Mouse (Mus musculus): ENCODE data around the gene Rhbg. TPM values are rescaled to one million over a fixed set of nuclear protein-coding genes. Genes with fewer than 3 reads are reported as not detected.

The Rhbg gene
- total RNA-seq, 1 experiment from 2014 or later, result not detected

DNA sequence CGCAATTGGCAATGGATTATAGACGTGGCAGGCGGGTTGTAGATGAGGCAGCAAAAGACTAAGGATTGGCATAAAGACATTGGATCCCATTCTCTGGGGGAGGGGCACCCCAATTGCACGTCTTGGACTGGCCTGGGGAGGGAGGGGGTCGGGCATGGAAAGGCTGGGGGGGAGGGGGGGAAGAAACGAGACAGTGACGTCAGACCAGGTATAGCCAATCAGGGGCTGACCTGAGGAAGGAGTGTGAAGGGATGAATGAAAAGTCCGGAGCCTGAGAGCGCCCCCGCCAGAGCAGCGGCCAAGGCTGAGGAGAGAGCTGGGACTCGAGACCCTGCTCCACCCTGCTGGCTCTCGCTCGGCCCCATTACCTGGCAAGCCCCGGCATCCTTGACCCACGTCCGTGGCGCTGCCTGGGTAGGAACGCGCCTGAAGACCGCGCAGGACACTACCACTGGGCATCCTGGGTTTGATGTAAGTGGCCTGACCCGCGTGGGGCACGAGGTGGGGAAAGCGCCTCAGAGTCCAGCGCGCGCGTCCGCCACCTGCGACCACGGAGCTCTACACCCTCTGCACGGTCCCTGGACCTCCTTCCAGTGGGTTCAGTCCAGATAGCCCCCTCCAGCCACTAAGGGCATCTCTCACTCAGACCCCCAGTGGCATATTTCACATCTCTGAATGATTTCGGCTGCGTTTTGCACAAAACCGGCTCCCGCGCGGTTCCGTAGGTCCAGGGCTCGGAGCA is 40.1 kb downstream of the Rhbg start:
- ATAC-seq (ENCODE audit: extremely low read depth, insufficient number of reproducible peaks, low FRiP score, poor library complexity, severe bottlenecking), result no peak

DNA sequence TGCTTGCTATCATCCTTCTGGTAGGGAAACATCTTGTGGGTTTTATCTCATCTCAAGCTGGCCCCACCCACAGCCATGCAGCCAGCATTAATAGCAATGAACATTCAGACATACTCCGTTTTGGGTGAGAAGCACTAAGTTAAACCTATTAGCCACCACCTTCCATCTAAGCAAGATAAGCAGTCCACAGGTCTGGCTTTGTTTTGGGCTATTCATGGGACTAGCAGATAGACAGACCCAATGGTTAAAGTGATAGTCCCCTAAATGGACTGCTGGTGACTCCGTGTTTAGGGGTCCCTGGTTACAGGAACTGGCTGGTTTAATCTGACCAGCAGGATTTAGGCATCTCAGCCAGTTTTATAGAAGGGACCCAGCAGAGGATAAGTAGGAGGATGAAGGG is 41.5 kb downstream of the Rhbg start:
- no peak for ATAC-seq (ENCODE audit: extremely low read depth, insufficient number of reproducible peaks, low FRiP score, poor library complexity, severe bottlenecking)

DNA sequence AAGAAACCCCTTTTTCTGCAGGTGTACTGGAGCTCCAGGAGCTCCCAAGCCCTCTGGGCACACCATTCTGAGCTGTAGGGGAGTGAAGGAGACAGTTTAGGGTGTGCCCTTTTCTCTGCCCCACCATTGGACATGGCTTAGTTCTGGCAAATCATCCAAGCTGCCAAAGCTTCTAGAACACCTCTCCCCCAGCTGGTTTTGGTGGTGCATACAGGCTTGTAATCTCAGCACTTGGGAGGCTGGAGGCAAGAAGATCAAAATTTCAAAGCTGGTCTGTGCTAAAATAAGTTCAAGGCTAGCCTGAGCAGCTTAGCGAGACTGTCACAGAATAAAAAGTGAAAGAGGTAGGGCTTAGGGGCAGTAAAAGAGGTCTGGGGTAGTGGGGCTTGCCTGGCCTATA is 42.2 kb downstream of the Rhbg start:
- no peak for ATAC-seq (ENCODE audit: extremely low read depth, insufficient number of reproducible peaks, low FRiP score, poor library complexity, severe bottlenecking)

DNA sequence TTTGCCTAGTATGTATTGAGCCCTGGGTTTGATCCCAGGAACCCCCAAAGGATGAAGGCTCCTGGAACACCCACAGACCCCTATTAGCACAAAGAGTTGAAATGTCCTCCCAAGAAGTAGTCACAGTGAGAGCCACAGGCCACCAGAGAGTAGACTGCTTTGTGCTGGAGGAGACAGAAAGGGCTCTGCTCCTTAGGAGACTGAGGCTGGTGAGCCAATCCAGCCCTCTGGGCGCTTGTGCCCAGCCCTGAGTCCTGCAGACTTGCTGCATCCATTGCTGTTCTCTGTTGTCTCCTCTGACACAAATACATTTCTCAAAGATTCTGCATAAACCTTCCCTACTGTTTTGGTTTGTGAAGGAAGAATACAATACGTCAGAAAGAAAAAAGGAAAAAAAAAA is 43.6 kb downstream of the Rhbg start:
- ATAC-seq (ENCODE audit: extremely low read depth, insufficient number of reproducible peaks, low FRiP score, poor library complexity, severe bottlenecking), result no peak

DNA sequence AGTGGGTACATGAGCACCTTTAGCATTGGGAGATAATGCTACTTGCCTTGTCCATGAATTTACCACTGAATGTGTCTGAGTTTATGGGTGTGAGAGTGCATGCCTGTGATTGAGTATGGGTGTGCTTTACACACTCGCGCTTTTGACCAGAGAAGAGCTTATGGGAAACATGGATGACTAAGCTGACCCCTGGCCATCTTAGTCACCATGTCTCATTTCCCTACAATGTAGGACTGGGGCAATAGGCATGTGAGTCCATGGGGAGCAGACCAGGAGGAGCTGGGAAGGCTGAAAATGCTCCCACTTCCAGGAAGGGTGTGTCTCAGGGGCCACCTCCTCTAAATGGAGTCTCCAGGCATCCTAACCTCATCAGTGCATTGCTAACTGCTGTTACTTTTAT is 44.4 kb downstream of the Rhbg start:
- ATAC-seq (ENCODE audit: extremely low read depth, insufficient number of reproducible peaks, low FRiP score, poor library complexity, severe bottlenecking), result no peak

DNA sequence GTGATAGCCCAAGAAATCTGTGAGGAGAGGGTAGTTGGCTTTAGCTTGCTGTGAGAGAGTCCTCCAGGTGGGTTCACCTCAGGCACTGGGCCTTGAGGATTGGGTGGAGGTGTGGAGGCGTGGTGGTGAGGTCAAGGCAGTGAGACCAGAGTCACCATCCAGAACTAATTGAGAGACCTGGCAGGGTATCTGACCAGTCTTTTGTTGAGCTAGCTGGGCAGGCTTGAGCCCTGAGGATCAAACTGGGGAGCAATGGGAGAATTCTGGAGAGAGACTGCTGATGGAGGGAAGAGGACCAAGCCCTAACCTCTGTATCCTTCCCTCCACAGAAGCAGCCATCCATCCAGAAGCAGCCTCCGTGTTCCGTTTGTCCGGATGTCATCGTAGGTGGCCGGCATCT is 45.2 kb downstream of the Rhbg start:
- ATAC-seq (ENCODE audit: extremely low read depth, insufficient number of reproducible peaks, low FRiP score, poor library complexity, severe bottlenecking), result no peak

DNA sequence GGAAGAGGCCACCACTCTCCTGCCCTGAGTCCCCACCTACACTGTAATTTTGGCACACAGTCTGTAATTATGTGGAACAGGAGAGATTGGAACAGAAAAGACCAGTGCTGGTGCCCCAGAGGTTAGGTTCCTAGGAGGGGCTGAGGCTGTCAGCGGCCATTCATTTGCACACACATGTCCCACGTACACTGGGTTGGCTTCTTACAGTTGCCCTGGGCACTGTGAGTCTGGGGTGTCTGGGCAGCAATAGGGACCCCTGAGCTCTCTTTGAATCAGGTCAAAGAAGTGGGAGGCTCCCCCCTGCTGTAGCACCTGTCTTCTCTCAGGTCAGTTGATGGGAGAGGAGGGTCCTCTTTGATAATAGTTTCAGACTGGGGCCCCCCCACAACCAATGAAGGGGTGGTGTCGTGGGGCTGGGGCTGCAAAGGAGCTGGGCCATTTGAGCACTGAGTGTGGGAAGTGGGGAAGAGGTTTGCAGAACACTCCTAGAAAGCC is 46.2 kb downstream of the Rhbg start:
- no peak for ATAC-seq (ENCODE audit: extremely low read depth, insufficient number of reproducible peaks, low FRiP score, poor library complexity, severe bottlenecking)

DNA sequence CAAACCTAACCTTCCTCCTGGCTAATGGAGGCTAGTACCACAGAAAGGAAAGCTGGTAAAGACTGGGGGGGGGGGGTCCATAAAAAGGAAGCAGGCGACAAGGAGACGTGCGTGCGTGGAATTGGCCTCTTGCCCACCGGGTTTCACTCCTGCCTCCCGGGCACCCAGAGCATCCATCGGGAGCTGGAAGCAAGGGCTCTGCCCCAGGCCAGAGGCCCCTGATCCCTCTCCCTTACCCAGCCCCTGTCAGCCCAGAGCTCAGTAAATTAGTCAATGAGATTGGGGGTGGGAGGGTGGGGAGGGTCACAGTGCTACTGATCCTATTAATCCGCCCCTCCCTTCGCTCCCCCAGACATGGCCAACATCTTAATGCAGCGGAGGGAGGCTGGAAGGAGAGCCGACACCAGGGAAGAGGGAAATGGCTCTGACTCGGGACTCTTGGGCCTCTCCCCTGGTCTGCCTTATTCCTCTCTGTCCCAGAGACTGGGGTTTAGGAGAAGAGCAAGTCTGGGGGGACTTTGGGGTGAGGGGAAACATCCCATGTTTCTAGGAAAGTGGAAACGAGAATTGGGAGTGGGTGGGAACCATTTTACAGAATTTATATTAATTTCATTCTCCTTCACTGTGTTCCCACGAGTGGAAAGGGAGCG is 46.9 kb downstream of the Rhbg start:
- no peak for ATAC-seq (ENCODE audit: extremely low read depth, insufficient number of reproducible peaks, low FRiP score, poor library complexity, severe bottlenecking)

DNA sequence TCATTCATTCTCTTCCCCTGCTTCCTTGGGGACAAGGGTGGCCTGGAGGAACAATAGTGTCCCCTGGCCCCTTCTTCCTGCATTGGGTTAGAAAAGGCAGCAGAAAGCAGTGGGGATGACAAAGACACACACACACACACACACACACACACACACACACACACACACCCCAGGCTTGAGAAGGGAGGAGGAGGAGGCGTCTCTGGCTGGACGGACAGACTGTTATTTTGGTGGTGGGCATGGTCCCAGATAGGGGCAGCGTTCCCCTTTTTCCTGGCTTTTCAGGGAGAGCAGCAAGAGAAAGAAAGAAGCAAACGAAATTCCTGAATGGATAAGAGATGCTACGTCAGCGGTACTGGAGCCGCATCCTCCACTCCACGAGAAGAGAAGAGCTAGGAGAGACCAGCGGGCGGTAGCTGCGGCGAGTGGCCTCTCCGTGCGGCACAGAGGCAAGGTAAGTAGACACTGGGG is 47.6 kb downstream of the Rhbg start:
- ATAC-seq (ENCODE audit: extremely low read depth, insufficient number of reproducible peaks, low FRiP score, poor library complexity, severe bottlenecking), result no peak

DNA sequence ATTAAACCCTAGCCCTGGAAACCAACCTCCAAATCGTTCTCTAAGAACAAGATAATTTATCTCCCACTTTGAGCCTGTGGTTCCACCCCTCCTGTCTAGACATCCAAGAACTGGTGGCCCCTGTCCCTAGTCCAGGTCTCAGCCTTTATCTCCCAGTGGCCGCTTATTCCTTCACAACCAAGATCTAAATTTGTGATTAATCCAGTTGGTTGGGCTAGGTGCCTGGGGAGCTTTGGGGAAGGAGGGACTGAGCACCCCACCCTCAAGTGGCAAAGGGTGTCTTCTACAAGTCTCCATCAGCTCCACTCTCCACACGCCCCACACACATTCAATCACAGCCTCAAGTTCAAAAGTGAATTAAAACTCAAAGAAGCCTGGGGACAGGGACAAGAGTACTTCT is 48.0 kb downstream of the Rhbg start:
- ATAC-seq (ENCODE audit: extremely low read depth, insufficient number of reproducible peaks, low FRiP score, poor library complexity, severe bottlenecking), result no peak

DNA sequence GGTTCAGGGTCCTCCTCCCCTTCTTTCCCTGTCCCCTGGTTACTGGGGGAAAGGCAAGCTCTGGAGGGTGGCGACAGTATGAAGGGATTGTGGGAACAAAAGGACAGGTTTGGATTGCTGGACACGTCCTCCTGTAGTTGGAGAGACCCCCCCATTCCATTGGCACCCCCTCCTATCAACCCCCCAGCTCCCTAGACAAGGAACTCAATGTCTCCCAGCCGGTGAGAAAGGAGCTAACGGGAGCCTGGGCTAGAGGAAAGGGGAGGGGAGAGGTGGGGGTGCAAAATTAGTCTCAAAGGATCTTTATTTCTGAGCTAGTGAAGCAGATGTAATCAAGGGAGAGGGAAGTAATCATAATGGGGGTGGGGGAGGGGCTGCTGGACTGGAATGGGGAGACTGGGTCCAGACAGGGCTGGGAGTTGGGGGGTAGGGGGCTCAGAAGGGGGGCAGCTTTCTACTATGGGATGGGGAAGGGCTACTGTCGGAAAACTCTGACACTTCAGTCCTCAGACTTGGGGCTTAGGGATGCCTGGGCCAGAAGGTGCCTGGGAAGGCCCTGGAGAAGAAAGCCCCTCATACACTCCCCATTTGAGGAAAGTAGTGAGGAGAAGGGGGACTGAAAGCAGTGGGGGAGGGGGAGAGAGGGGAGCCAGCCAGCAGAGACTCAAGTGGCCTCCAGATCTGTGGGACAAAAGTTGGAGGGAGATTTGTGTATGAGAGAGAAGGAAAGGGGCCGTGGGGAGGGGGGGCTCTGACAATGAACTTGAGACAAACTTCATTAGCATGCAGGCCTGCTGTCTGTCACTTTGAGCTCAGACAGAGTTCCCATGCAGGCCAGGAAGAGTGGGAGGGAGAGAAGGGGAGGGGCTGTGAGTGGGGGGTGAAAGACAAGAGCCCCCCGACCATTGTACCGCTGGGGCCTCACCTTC is 48.7 kb downstream of the Rhbg start:
- ATAC-seq (ENCODE audit: extremely low read depth, insufficient number of reproducible peaks, low FRiP score, poor library complexity, severe bottlenecking), result no peak

DNA sequence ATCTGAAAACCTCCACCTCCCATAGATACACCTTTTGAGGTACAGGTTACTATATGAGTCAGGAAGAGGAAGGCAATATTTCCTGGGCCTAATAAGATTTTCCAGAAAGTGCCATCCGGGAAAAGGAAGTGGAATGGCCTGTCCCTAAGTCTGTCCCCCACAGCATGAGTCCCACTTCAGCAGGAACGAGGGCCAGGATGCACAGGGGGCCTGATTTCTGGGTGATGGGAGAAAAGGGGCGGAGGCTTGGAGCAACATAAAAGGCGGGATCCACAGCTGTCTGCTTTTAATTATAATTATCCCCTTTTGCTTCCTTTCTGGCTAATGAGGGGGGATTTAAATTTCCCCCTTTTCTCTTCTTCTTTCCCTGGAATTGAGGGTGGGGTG is 49.3 kb downstream of the Rhbg start:
- no peak for ATAC-seq (ENCODE audit: extremely low read depth, insufficient number of reproducible peaks, low FRiP score, poor library complexity, severe bottlenecking)

DNA sequence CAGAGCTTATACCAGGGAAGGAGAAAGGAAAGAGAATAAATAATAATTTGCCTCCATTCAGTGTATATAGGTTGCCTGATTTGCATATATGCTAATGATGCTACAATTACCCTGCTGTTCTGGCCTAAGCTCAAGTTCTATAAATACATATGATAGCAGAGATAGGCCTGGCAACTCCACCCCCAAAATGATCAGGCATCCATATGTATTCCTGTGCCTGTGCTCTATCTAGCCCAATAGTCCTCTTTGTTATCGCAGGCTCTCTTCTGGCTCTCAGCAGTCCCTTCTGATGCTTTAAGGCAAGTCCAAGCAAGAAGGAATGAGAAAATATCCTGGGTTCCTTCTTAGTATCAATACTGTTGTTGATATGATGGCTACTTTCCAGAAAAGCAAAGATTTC is 49.8 kb downstream of the Rhbg start:
- ATAC-seq (ENCODE audit: extremely low read depth, insufficient number of reproducible peaks, low FRiP score, poor library complexity, severe bottlenecking), result no peak

DNA sequence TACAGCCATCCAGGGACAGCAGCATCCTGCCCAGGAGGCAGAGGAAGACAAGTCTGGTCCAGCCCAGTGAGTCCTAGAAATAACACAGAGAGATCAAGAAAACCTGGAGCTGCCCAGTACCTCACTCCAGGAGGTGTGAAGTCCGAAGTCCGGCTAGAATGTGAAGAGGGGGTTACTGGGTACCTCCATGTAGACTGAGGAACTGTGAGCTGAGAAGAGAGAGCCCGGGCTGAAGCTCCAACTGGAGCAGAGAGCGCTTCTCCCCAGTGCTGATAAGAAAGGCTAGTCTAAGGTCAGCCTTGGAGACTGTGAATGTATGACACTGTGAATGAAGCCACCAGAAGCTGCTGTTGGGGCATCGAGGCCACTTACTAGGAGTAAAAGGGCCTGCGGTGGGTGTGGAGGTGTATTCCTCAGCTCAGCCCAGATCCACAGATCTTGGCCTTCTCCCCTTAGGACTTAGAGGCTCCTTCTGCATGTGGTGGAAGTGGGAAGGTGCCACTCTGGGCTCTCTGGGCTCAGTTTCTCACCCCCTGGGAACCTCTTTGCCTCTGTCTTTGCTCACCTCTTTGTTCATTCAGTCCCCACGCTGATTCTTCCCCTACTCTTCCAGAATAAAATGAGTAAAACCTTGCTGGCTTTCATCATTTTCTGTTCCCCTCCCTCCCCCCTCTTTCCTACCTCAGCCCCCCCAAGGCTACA is 50.4 kb downstream of the Rhbg start:
- no peak for ATAC-seq (ENCODE audit: extremely low read depth, insufficient number of reproducible peaks, low FRiP score, poor library complexity, severe bottlenecking)

DNA sequence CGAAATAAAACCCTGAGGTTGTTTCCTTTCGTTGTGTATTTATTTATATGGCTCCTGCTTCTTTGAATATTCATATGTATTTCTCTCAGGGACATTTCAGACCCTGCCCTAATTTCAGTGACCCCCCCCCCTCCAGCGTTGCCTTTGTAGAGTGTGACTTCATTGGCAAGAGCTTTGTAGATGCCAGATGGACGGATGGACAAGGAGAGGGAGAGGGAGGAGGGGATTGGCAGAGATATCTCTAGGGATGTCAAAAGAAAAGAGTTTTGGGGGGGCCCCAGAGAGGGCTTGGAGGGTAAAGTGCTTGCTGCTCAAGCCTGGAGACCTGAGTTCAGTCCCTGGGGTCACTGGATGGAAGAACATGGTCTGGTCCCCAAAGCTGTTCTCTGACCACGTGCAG is 51.1 kb downstream of the Rhbg start:
- ATAC-seq (ENCODE audit: extremely low read depth, insufficient number of reproducible peaks, low FRiP score, poor library complexity, severe bottlenecking), result no peak

DNA sequence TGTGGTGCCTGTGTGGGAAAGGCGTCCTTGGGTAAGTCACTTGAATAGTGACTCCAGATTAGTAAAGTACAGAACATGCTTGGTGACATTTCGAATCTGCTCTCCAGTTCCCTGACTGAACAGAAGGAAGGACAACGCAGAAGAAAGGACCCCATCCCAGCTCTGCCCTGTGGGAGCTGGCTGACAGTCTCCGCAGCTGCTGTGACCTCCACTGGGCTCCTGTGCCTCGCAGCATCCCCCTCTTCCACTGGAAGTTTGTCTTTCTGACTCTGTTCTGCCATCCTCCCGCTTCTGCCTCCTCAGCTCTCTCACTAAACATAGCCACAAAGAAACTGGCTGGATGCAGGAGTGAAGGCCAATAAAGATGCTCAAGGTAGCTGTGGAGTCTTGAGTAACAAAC is 51.5 kb downstream of the Rhbg start:
- ATAC-seq (ENCODE audit: extremely low read depth, insufficient number of reproducible peaks, low FRiP score, poor library complexity, severe bottlenecking), result no peak

DNA sequence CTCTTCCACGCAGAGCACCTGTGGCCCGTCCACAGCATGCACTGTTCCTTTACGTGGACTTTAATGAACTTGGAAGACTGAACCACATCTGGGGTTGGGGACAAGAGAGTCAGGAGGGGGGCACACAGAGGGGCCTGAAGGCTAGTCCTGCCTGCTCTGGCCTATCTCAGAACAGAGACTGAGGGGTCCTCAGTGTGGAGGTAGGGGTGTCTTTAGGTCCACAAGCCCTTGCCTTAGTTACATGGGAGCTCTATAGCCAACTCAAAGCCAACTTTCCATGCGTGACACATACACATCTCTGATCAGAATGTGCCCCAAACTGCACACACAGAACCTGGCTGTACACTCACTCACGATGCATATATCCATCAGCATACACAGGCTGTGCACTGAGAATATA is 52.9 kb downstream of the Rhbg start:
- no peak for ATAC-seq (ENCODE audit: extremely low read depth, insufficient number of reproducible peaks, low FRiP score, poor library complexity, severe bottlenecking)

DNA sequence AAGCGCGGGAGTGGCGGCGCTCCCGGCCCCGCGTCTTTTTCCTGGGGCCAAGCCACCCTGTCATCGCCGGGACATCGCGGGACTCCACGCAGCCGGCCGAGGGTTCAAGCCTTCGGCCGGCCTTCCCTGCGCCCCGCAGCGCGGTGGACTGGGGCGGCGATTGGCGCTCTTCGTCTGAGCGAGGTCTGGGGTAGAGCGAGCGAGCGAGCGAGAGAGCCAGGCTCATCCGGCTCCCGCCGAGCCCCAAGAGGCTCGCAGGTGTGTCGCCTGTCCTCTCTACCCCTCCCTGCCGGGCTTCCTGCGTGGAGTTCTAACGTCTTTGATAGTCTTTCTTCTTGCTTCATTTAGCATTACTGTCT is 53.6 kb downstream of the Rhbg start:
- ATAC-seq (ENCODE audit: extremely low read depth, insufficient number of reproducible peaks, low FRiP score, poor library complexity, severe bottlenecking), result no peak

Data from neutrophil, adult 5-6 weeks (primary cell).